Mouse (Mus musculus): ENCODE data around the gene Atp11b. TPM values are rescaled to one million over a fixed set of nuclear protein-coding genes. Genes with fewer than 3 reads are reported as not detected.

Atp11b gene
- polyA plus RNA-seq, 2 experiments = 14.2 to 15.1 TPM

- H3K9ac ChIP-seq (replicated peaks) = no peak overlapping the region
- H3K4me1 ChIP-seq (replicated peaks; ENCODE audit: control insufficient read depth in 2 of 2, insufficient read depth in 2 of 2, low read length in 1 of 2) = peaks cover 2 to 6% of the 10 kb centered on the region in 2 experiments; a peak in 2 of 4 replicates
- no peak for TF ChIP-seq EP300 (IDR thresholded peaks at IDR 0.05; ENCODE audit: low read depth)
- TF ChIP-seq CTCF (IDR thresholded peaks at IDR 0.05; ENCODE audit: low read depth) = no peak
- H3K9me3 ChIP-seq (ENCODE audit: control insufficient read depth, low read length) = no peaks in the 10 kb centered on the region
- no peak overlapping the region for H3K27ac ChIP-seq
- H3K4me3 ChIP-seq (ENCODE audit: insufficient read depth in 1 of 2, low read depth in 2 of 2, low read length in 2 of 2) = no peak overlapping the region
- H3K36me3 ChIP-seq (replicated peaks; ENCODE audit: control insufficient read depth, insufficient read depth, low read depth) = no peaks in the 10 kb centered on the region
- DNase-seq (ENCODE audit: low read depth in 3 of 3, low spot score in 3 of 3) (no peak), ATAC-seq (ENCODE audit: insufficient read depth) (no peak)
- WGBS (ENCODE audit: insufficient replicate concordance) = 67% methylated on average over 4 of the region's 4 CpGs
- H3K4me2 ChIP-seq (ENCODE audit: low read depth) = no peak overlapping the region
- H3K27me3 ChIP-seq (ENCODE audit: control insufficient read depth, insufficient read depth, low read length) = no peaks in the 10 kb centered on the region
These were observed 32.0 kb upstream of the Atp11b start for GRCm38 (mm10) chr3:35721818-35722446.

GRCm38 (mm10) chr3:35722811-35723210, 31.1 kb upstream of the Atp11b start:
- ATAC-seq (ENCODE audit: insufficient read depth) (no peak), DNase-seq (ENCODE audit: low read depth in 3 of 3, low spot score in 3 of 3) (no peak)
- no peaks in the 10 kb centered on the region for H3K9me3 ChIP-seq (ENCODE audit: control insufficient read depth, low read length)
- WGBS (ENCODE audit: insufficient replicate concordance) = 70% methylated on average over 7 of the region's 7 CpGs
- no peak overlapping the region for H3K9ac ChIP-seq (replicated peaks)
- no peak overlapping the region for H3K27ac ChIP-seq
- H3K4me2 ChIP-seq (ENCODE audit: low read depth) = no peak overlapping the region
- H3K4me3 ChIP-seq (ENCODE audit: insufficient read depth in 1 of 2, low read depth in 2 of 2, low read length in 2 of 2) = no peak overlapping the region
- H3K36me3 ChIP-seq (replicated peaks; ENCODE audit: control insufficient read depth, insufficient read depth, low read depth) = no peaks in the 10 kb centered on the region
- H3K4me1 ChIP-seq (replicated peaks; ENCODE audit: control insufficient read depth in 2 of 2, insufficient read depth in 2 of 2, low read length in 1 of 2) = peaks cover 2 to 6% of the 10 kb centered on the region in 2 experiments; a peak in 2 of 4 replicates
- no peaks in the 10 kb centered on the region for H3K27me3 ChIP-seq (ENCODE audit: control insufficient read depth, insufficient read depth, low read length)
- no peak for TF ChIP-seq EP300 (IDR thresholded peaks at IDR 0.05; ENCODE audit: low read depth)
- TF ChIP-seq CTCF (IDR thresholded peaks at IDR 0.05; ENCODE audit: low read depth) = no peak

- WGBS (ENCODE audit: insufficient replicate concordance) = 52% methylated on average over 9 of the region's 9 CpGs
- Histone ChIP-seq H3K36me3 (replicated peaks; ENCODE audit: control insufficient read depth, insufficient read depth, low read depth) (no peaks in the 10 kb centered on the region), H3K9me3 (ENCODE audit: control insufficient read depth, low read length) (no peaks in the 10 kb centered on the region), H3K4me2 (ENCODE audit: low read depth) (no peak overlapping the region), H3K27me3 (ENCODE audit: control insufficient read depth, insufficient read depth, low read length) (no peaks in the 10 kb centered on the region), H3K4me3 (ENCODE audit: insufficient read depth in 1 of 2, low read depth in 2 of 2, low read length in 2 of 2) (no peak overlapping the region), H3K9ac (replicated peaks) (no peak overlapping the region), H3K27ac (no peak overlapping the region), H3K4me1 (replicated peaks; ENCODE audit: control insufficient read depth in 2 of 2, insufficient read depth in 2 of 2, low read length in 1 of 2) (peaks cover 2 to 6% of the 10 kb centered on the region in 2 experiments; a peak in 2 of 4 replicates)
- DNase-seq (ENCODE audit: low read depth in 3 of 3, low spot score in 3 of 3) (no peak), ATAC-seq (ENCODE audit: insufficient read depth) (no peak)
- TF ChIP-seq CTCF (IDR thresholded peaks at IDR 0.05; ENCODE audit: low read depth) = no peak
- no peak for TF ChIP-seq EP300 (IDR thresholded peaks at IDR 0.05; ENCODE audit: low read depth)
These were observed 30.2 kb upstream of the Atp11b start for GRCm38 (mm10) chr3:35723586-35724322.

GRCm38 (mm10) chr3:35725096-35725495, 28.8 kb upstream of the Atp11b start:
- no peak for ATAC-seq (ENCODE audit: insufficient read depth)
- H3K4me2 ChIP-seq (ENCODE audit: low read depth) = no peak overlapping the region
- no peak overlapping the region for H3K27ac ChIP-seq
- 61% methylated on average over 7 of the region's 7 CpGs for WGBS (ENCODE audit: insufficient replicate concordance)
- H3K4me3 ChIP-seq (ENCODE audit: insufficient read depth in 1 of 2, low read depth in 2 of 2, low read length in 2 of 2) = no peak overlapping the region
- no peak for DNase-seq (ENCODE audit: low read depth in 3 of 3, low spot score in 3 of 3)
- no peaks in the 10 kb centered on the region for H3K27me3 ChIP-seq (ENCODE audit: control insufficient read depth, insufficient read depth, low read length)
- H3K9me3 ChIP-seq (ENCODE audit: control insufficient read depth, low read length) = no peaks in the 10 kb centered on the region
- peaks cover 2 to 6% of the 10 kb centered on the region in 2 experiments; a peak in 2 of 4 replicates for H3K4me1 ChIP-seq (replicated peaks; ENCODE audit: control insufficient read depth in 2 of 2, insufficient read depth in 2 of 2, low read length in 1 of 2)
- H3K9ac ChIP-seq (replicated peaks) = no peak overlapping the region
- no peaks in the 10 kb centered on the region for H3K36me3 ChIP-seq (replicated peaks; ENCODE audit: control insufficient read depth, insufficient read depth, low read depth)
- no peak for TF ChIP-seq CTCF (IDR thresholded peaks at IDR 0.05; ENCODE audit: low read depth)
- TF ChIP-seq EP300 (IDR thresholded peaks at IDR 0.05; ENCODE audit: low read depth) = no peak

- 55% methylated on average over 1 of the region's 1 CpGs for WGBS (ENCODE audit: insufficient replicate concordance)
- Histone ChIP-seq H3K9me3 (ENCODE audit: control insufficient read depth, low read length) (no peaks in the 10 kb centered on the region), H3K4me3 (ENCODE audit: insufficient read depth in 1 of 2, low read depth in 2 of 2, low read length in 2 of 2) (no peak overlapping the region), H3K27ac (no peak overlapping the region), H3K36me3 (replicated peaks; ENCODE audit: control insufficient read depth, insufficient read depth, low read depth) (no peaks in the 10 kb centered on the region), H3K4me2 (ENCODE audit: low read depth) (no peak overlapping the region), H3K27me3 (ENCODE audit: control insufficient read depth, insufficient read depth, low read length) (no peaks in the 10 kb centered on the region), H3K9ac (replicated peaks) (no peak overlapping the region), H3K4me1 (replicated peaks; ENCODE audit: control insufficient read depth in 2 of 2, insufficient read depth in 2 of 2, low read length in 1 of 2) (no peaks in the 10 kb centered on the region)
- no peak for ATAC-seq (ENCODE audit: insufficient read depth)
- TF ChIP-seq CTCF (IDR thresholded peaks at IDR 0.05; ENCODE audit: low read depth) (no peak), EP300 (IDR thresholded peaks at IDR 0.05; ENCODE audit: low read depth) (no peak)
- no peak for DNase-seq (ENCODE audit: low read depth in 3 of 3, low spot score in 3 of 3)
These were observed 27.0 kb upstream of the Atp11b start for GRCm38 (mm10) chr3:35726936-35727335.
